Mouse (Mus musculus): Measurements from ENCODE around the gene Rmnd1.
A peak's percentile ranks its signal among the peaks of the same experiment; 100 is the strongest.

Rmnd1 gene

GRCm38 (mm10) chr10:4391851-4392250, 40.3 kb downstream of the Rmnd1 start:
- peak; percentile 69 for DNase-seq (ENCODE audit: low read depth, low spot score)

GRCm38 (mm10) chr10:4391076-4391475, 41.1 kb downstream of the Rmnd1 start:
- DNase-seq (ENCODE audit: low read depth, low spot score) = no peak

- no peak for DNase-seq (ENCODE audit: low read depth, low spot score)
Measured at GRCm38 (mm10) chr10:4390550-4390949, 41.6 kb downstream of the Rmnd1 start.

- DNase-seq (ENCODE audit: low read depth, low spot score) = no peak
Measured at GRCm38 (mm10) chr10:4389461-4390112, 42.6 kb downstream of the Rmnd1 start.

GRCm38 (mm10) chr10:4389036-4389435, 43.2 kb downstream of the Rmnd1 start:
- no peak for DNase-seq (ENCODE audit: low read depth, low spot score)

GRCm38 (mm10) chr10:4388384-4388745, 43.8 kb downstream of the Rmnd1 start:
- DNase-seq (ENCODE audit: low read depth, low spot score) = no peak

GRCm38 (mm10) chr10:4387701-4388383, 44.3 kb downstream of the Rmnd1 start, which contains the start of gene Zbtb2:
TSS of gene Zbtb2 (minus strand) at chr10:4388108.
- peak; percentile 61 for DNase-seq (ENCODE audit: low read depth, low spot score)

- DNase-seq (ENCODE audit: low read depth, low spot score) = peak; percentile 93
Measured at GRCm38 (mm10) chr10:4386609-4387591, 45.3 kb downstream of the Rmnd1 start.

- no peak for DNase-seq (ENCODE audit: low read depth, low spot score)
Measured at GRCm38 (mm10) chr10:4384244-4384643, 47.9 kb downstream of the Rmnd1 start.

- DNase-seq (ENCODE audit: low read depth, low spot score) = no peak
Measured at GRCm38 (mm10) chr10:4380748-4381147, 51.4 kb downstream of the Rmnd1 start.

- DNase-seq (ENCODE audit: low read depth, low spot score) = no peak
Measured at GRCm38 (mm10) chr10:4376931-4377330, 55.3 kb downstream of the Rmnd1 start.

- no peak for DNase-seq (ENCODE audit: low read depth, low spot score)
Measured at GRCm38 (mm10) chr10:4376461-4376860, 55.7 kb downstream of the Rmnd1 start.

GRCm38 (mm10) chr10:4375267-4375666, 56.9 kb downstream of the Rmnd1 start:
- peak; percentile 99 for DNase-seq (ENCODE audit: low read depth, low spot score)

- peak; percentile 63 for DNase-seq (ENCODE audit: low read depth, low spot score)
Measured at GRCm38 (mm10) chr10:4374734-4375133, 57.5 kb downstream of the Rmnd1 start.

- DNase-seq (ENCODE audit: low read depth, low spot score) = no peak
Measured at GRCm38 (mm10) chr10:4374239-4374638, 57.9 kb downstream of the Rmnd1 start.

GRCm38 (mm10) chr10:4373558-4373957, 58.6 kb downstream of the Rmnd1 start:
- peak; percentile 72 for DNase-seq (ENCODE audit: low read depth, low spot score)

GRCm38 (mm10) chr10:4372011-4372410, 60.2 kb downstream of the Rmnd1 start:
- DNase-seq (ENCODE audit: low read depth, low spot score) = peak; percentile 97

GRCm38 (mm10) chr10:4370105-4370504, 62.1 kb downstream of the Rmnd1 start:
- DNase-seq (ENCODE audit: low read depth, low spot score) = peak; percentile 66

- peak; percentile 86 for DNase-seq (ENCODE audit: low read depth, low spot score)
Measured at GRCm38 (mm10) chr10:4364618-4365017, 67.6 kb downstream of the Rmnd1 start.

- no peak for DNase-seq (ENCODE audit: low read depth, low spot score)
Measured at GRCm38 (mm10) chr10:4357435-4357834, 74.8 kb downstream of the Rmnd1 start.

- DNase-seq (ENCODE audit: low read depth, low spot score) = no peak
Measured at GRCm38 (mm10) chr10:4356640-4357039, 75.5 kb downstream of the Rmnd1 start.

- DNase-seq (ENCODE audit: low read depth, low spot score) = no peak
Measured at GRCm38 (mm10) chr10:4355882-4356451, 76.2 kb downstream of the Rmnd1 start.
